Mouse (Mus musculus): Measurements from ENCODE around the gene Dpep1. TPM values are rescaled to one million over a fixed set of nuclear protein-coding genes. Genes with fewer than 3 reads are reported as not detected.

Dpep1 gene
- polyA plus RNA-seq, 1 experiment from 2014 or later: not detected

DNA sequence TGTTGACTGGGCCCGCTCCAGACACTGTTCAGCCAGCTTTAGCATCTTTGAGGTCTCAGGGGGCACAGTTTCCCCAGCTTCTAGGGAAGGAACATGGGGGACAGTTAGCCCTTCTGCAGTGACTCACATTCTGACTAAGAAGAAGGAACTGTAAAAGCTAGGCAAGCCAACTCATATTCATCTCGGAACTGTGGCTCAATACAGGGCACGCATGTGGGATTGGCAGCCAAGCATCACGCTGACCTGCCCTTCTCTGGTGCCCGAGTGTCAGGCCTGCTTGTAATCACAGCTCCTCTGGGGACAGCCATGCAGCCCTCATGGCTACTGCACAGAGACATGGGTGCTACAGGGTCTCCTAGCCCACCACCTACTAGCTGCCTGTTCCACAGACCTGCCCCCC is 64.9 kb downstream of the Dpep1 start:
- Histone ChIP-seq H3K27ac (ENCODE audit: low read depth, low read length) (no peak overlapping the region), H3K36me3 (ENCODE audit: control insufficient read depth, insufficient read depth, low read length) (peaks cover 40% of the 10 kb centered on the region), H3K4me1 (ENCODE audit: control insufficient read depth, insufficient read depth, low read length) (peaks cover 20% of the 10 kb centered on the region), H3K9ac (replicated peaks; ENCODE audit: low read depth, low read length) (no peak overlapping the region), H3K4me3 (ENCODE audit: low read depth, low read length) (no peak overlapping the region), H3K27me3 (ENCODE audit: control insufficient read depth, insufficient read depth, low read length) (no peaks in the 10 kb centered on the region), H3K9me3 (ENCODE audit: control insufficient read depth, low read length) (no peaks in the 10 kb centered on the region), H3K4me2 (ENCODE audit: low read depth, low read length) (no peak overlapping the region)
- no peak for ATAC-seq (ENCODE audit: low read depth)
- 98% methylated on average over 5 of the region's 5 CpGs for WGBS

Other genes starting within 250 kb of the Dpep1 start
- 43.8 and 46.5 TPM in 2 replicates for gene Ankrd11, start 144.0 kb upstream of the Dpep1 start, polyA plus RNA-seq (2014; fragmentation: Nextera tagmentation; extraction: Ambion mirVana)
- 43.4 and 49.1 TPM in 2 replicates for gene Spg7, start 123.3 kb upstream of the Dpep1 start, polyA plus RNA-seq (2014; fragmentation: Nextera tagmentation; extraction: Ambion mirVana)
- gene Rpl13, start 83.9 kb upstream of the Dpep1 start, polyA plus RNA-seq (2014; fragmentation: Nextera tagmentation; extraction: Ambion mirVana): 775 and 913 TPM in 2 replicates
- gene Cpne7, start 68.9 kb upstream of the Dpep1 start, polyA plus RNA-seq (2014; fragmentation: Nextera tagmentation; extraction: Ambion mirVana): 1.5 and 1.8 TPM in 2 replicates
- gene Sult5a1, start 27.9 kb upstream of the Dpep1 start, polyA plus RNA-seq (2014; fragmentation: Nextera tagmentation; extraction: Ambion mirVana): 0.80 and 1.9 TPM in 2 replicates
- gene Chmp1a, start 26.5 kb downstream of the Dpep1 start, polyA plus RNA-seq (2014; fragmentation: Nextera tagmentation; extraction: Ambion mirVana): 123 and 147 TPM in 2 replicates
- 6.0 and 6.5 TPM in 2 replicates for gene Spata33, start 26.6 kb downstream of the Dpep1 start, polyA plus RNA-seq (2014; fragmentation: Nextera tagmentation; extraction: Ambion mirVana)
- gene Cdk10, start 38.6 kb downstream of the Dpep1 start, polyA plus RNA-seq (2014; fragmentation: Nextera tagmentation; extraction: Ambion mirVana): 43.6 and 45.2 TPM in 2 replicates
- 7.0 and 7.3 TPM in 2 replicates for gene Spata2l, start 50.0 kb downstream of the Dpep1 start, polyA plus RNA-seq (2014; fragmentation: Nextera tagmentation; extraction: Ambion mirVana)
- gene Zfp276, start 68.0 kb downstream of the Dpep1 start, polyA plus RNA-seq (2014; fragmentation: Nextera tagmentation; extraction: Ambion mirVana): 17.1 and 18.6 TPM in 2 replicates
- gene Vps9d1, start 68.1 kb downstream of the Dpep1 start, polyA plus RNA-seq (2014; fragmentation: Nextera tagmentation; extraction: Ambion mirVana): 63.7 and 65.8 TPM in 2 replicates
- 6.6 and 8.1 TPM in 2 replicates for gene Fanca, start 132.3 kb downstream of the Dpep1 start, polyA plus RNA-seq (2014; fragmentation: Nextera tagmentation; extraction: Ambion mirVana)
- gene Spire2, start 146.5 kb downstream of the Dpep1 start, polyA plus RNA-seq (2014; fragmentation: Nextera tagmentation; extraction: Ambion mirVana): 34.9 and 36.9 TPM in 2 replicates
- gene Tcf25, start 187.5 kb downstream of the Dpep1 start, polyA plus RNA-seq (2014; fragmentation: Nextera tagmentation; extraction: Ambion mirVana): 379 and 405 TPM in 2 replicates
- 0.22 and 0.33 TPM in 2 replicates for gene Mc1r, start 220.9 kb downstream of the Dpep1 start, polyA plus RNA-seq (2014; fragmentation: Nextera tagmentation; extraction: Ambion mirVana)
- gene Tubb3, start 225.2 kb downstream of the Dpep1 start, polyA plus RNA-seq (2014; fragmentation: Nextera tagmentation; extraction: Ambion mirVana): 1,600 and 1,632 TPM in 2 replicates
- 47.4 and 52.8 TPM in 2 replicates for gene Def8, start 237.3 kb downstream of the Dpep1 start, polyA plus RNA-seq (2014; fragmentation: Nextera tagmentation; extraction: Ambion mirVana)